Mouse (Mus musculus): ENCODE results near the gene Raph1.

GRCm38 (mm10) chr1:60614902-60615301 lies 48.0 kb upstream of the Raph1 start:
- no peak for TF ChIP-seq GATA1 (IDR thresholded peaks at IDR 0.05; ENCODE audit: low read length)
- no peak for TF ChIP-seq TAL1 (IDR thresholded peaks at IDR 0.05; ENCODE audit: low read length)
